ENCODE assay signal across 32 mouse cellular contexts in the genomic region with DNA sequence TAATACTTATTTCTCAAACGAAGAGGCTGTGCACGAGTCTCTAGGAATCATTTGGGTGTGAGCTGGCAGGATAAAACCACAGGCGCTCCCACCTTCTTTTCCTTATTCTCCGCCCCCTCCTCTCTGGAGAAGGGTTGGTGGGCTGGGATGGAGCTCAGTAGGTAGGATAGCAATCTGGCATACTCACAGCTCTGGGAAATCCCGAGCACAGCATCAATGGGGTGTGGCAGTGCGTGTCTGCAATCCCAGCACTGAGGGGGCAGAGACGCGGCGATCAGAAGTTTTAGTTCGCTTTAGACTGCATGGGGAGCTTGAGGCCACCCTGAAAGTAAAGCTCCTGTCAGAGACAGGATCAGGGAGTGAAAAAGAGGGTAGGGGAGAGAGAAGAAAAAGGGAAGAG. TPM values are rescaled to one million over a fixed set of nuclear protein-coding genes. Genes with fewer than 3 reads are reported as not detected.
A peak's percentile ranks its signal among the peaks of the same experiment; 100 is the strongest.
DNase-seq lines count a peak whose midpoint lies in the region; ATAC-seq lines count a peak whose summit lies in the region.
"Had no signal": no experiment of that assay in that cellular context is flagged by ENCODE, and none has a peak within 500 bp of the region (broad histone marks: within the 10 kb centered on the region; RNA-seq: fewer than 3 reads in every experiment).

No protein-coding gene starts in this region.

- ATAC-seq in heart, embryonic 16.5 days (replicated peaks; ENCODE audit: extremely low read depth, insufficient read depth, low FRiP score), result no peak
- ATAC-seq in heart, embryonic 12.5 days (ENCODE audit: insufficient number of reproducible peaks, low FRiP score), result no peak
- peak; percentile 78; the same call in 1 of the 2 replicates for ATAC-seq in kidney, embryonic 15.5 days (replicated peaks; ENCODE audit: low FRiP score)
- no peak for ATAC-seq in limb, embryonic 13.5 days (ENCODE audit: low FRiP score, low read depth)
- ATAC-seq: CD4-positive, CD25-positive, alpha-beta regulatory T cell, adult 4 months; forebrain, embryonic 15.5 days; hindbrain, postnatal 0 days had no signal

- no peak for DNase-seq in kidney, postnatal 10 days
- no peak for DNase-seq in limb, embryonic 10.5 days (ENCODE audit: low spot score)
- DNase-seq in brain, adult 2 months (ENCODE audit: low read depth, low spot score), result peak; percentile 29
- DNase-seq in embryo, embryonic 11 days, result no peak
- DNase-seq: adrenal gland, adult 2 months; adrenal gland, postnatal 14 days; cerebellum, adult 11-12 months; cerebellum, adult 8-10 months; cerebellum, postnatal 10 days; cerebellum, postnatal 36 days; gastrocnemius, adult 2 months; gastrocnemius, postnatal 14 days; heart, adult 11 months; heart, postnatal 14 days; heart, postnatal 4 days had no signal

- peak overlapping the region; percentile 22; the same call in 1 of the 2 replicates for H3K4me2 ChIP-seq in heart, embryonic 16.5 days (ENCODE audit: low read depth, low read length)
- no peak overlapping the region for H3K4me2 ChIP-seq in heart, embryonic 12.5 days
- H3K4me2 ChIP-seq in kidney, embryonic 15.5 days, result peak overlapping the region; percentile 41
- peak overlapping the region; percentile 16; the same call in 1 of the 2 replicates for H3K4me2 ChIP-seq in limb, embryonic 13.5 days (replicated peaks)
- H3K4me2 ChIP-seq: embryonic facial prominence, embryonic 12.5 days; forebrain, embryonic 12.5 days; forebrain, embryonic 15.5 days; heart, embryonic 11.5 days; heart, embryonic 15.5 days; hindbrain, embryonic 14.5 days had no signal

- no peaks in the 10 kb centered on the region for H3K4me1 ChIP-seq in heart, embryonic 16.5 days (ENCODE audit: control insufficient read depth, insufficient read depth, low read length)
- H3K4me1 ChIP-seq in heart, embryonic 12.5 days (replicated peaks), result no peaks in the 10 kb centered on the region
- peaks cover 4% of the 10 kb centered on the region; the same call in 1 of the 2 replicates for H3K4me1 ChIP-seq in kidney, embryonic 15.5 days
- H3K4me1 ChIP-seq in limb, embryonic 13.5 days, result 0 out of 2 replicates have a peak, but pooled peaks cover 3% of the 10 kb centered on the region
- peaks cover 7% of the 10 kb centered on the region; the same call in 1 of the 2 replicates for H3K4me1 ChIP-seq in limb, embryonic 10.5 days
- H3K4me1 ChIP-seq: embryonic facial prominence, embryonic 12.5 days; forebrain, embryonic 12.5 days; forebrain, embryonic 15.5 days; heart, embryonic 15.5 days had no signal

- H3K9me3 ChIP-seq in heart, embryonic 16.5 days (replicated peaks; ENCODE audit: control insufficient read depth, low read length), result no peaks in the 10 kb centered on the region
- H3K9me3 ChIP-seq in heart, embryonic 12.5 days (replicated peaks), result no peaks in the 10 kb centered on the region
- H3K9me3 ChIP-seq in kidney, embryonic 15.5 days (replicated peaks), result no peaks in the 10 kb centered on the region
- H3K9me3 ChIP-seq in limb, embryonic 13.5 days, result no peaks in the 10 kb centered on the region
- no peaks in the 10 kb centered on the region for H3K9me3 ChIP-seq in limb, embryonic 10.5 days (replicated peaks)
- H3K9me3 ChIP-seq: embryonic facial prominence, embryonic 12.5 days; forebrain, embryonic 12.5 days; forebrain, embryonic 15.5 days; heart, embryonic 15.5 days had no signal

- H3K36me3 ChIP-seq in heart, embryonic 16.5 days (ENCODE audit: control insufficient read depth, insufficient read depth), result no peaks in the 10 kb centered on the region
- no peaks in the 10 kb centered on the region for H3K36me3 ChIP-seq in heart, embryonic 12.5 days
- H3K36me3 ChIP-seq in kidney, embryonic 15.5 days, result no peaks in the 10 kb centered on the region
- H3K36me3 ChIP-seq in limb, embryonic 13.5 days, result no peaks in the 10 kb centered on the region
- H3K36me3 ChIP-seq in limb, embryonic 10.5 days, result no peaks in the 10 kb centered on the region
- H3K36me3 ChIP-seq: embryonic facial prominence, embryonic 12.5 days; forebrain, embryonic 12.5 days; forebrain, embryonic 15.5 days; heart, embryonic 15.5 days had no signal

- H3K4me3 ChIP-seq in heart, embryonic 16.5 days (ENCODE audit: low read length), result no peak overlapping the region
- H3K4me3 ChIP-seq in heart, embryonic 12.5 days, result no peak overlapping the region
- 0 out of 2 replicates have a peak overlapping the region, but pooled peaks have one; percentile 5 for H3K4me3 ChIP-seq in kidney, embryonic 15.5 days (replicated peaks)
- H3K4me3 ChIP-seq in limb, embryonic 13.5 days, result no peak overlapping the region
- no peak overlapping the region for H3K4me3 ChIP-seq in limb, embryonic 10.5 days
- H3K4me3 ChIP-seq: embryonic facial prominence, embryonic 12.5 days; erythroblast, embryonic 14.5 days; forebrain, embryonic 12.5 days; forebrain, embryonic 15.5 days; gastrocnemius, adult 2 months; heart, embryonic 15.5 days had no signal

- H3K9ac ChIP-seq in heart, embryonic 16.5 days (ENCODE audit: low read length), result no peak overlapping the region
- H3K9ac ChIP-seq in heart, embryonic 12.5 days, result no peak overlapping the region
- H3K9ac ChIP-seq in kidney, embryonic 15.5 days, result no peak overlapping the region
- no peak overlapping the region for H3K9ac ChIP-seq in limb, embryonic 13.5 days
- H3K9ac ChIP-seq: embryonic facial prominence, embryonic 12.5 days; forebrain, embryonic 12.5 days; forebrain, embryonic 15.5 days; heart, embryonic 15.5 days; hindbrain, embryonic 14.5 days had no signal

- H3K27me3 ChIP-seq in heart, embryonic 16.5 days (ENCODE audit: control insufficient read depth, insufficient read depth, low read length), result no peaks in the 10 kb centered on the region; the same call in 1 of the 2 replicates
- H3K27me3 ChIP-seq in heart, embryonic 12.5 days (replicated peaks), result no peaks in the 10 kb centered on the region
- no peaks in the 10 kb centered on the region for H3K27me3 ChIP-seq in kidney, embryonic 15.5 days
- no peaks in the 10 kb centered on the region for H3K27me3 ChIP-seq in limb, embryonic 13.5 days
- H3K27me3 ChIP-seq in limb, embryonic 10.5 days (ENCODE audit: low read depth, poor library complexity, severe bottlenecking), result no peaks in the 10 kb centered on the region
- H3K27me3 ChIP-seq: embryonic facial prominence, embryonic 12.5 days; forebrain, embryonic 12.5 days; forebrain, embryonic 15.5 days; heart, embryonic 15.5 days had no signal

- 52% methylated on average over 10 of the region's 10 CpGs for WGBS in heart, embryonic 16.5 days
- WGBS in heart, embryonic 12.5 days, result 49% methylated on average over 10 of the region's 10 CpGs
- WGBS in kidney, embryonic 15.5 days, result 43% methylated on average over 10 of the region's 10 CpGs
- WGBS in limb, embryonic 13.5 days, result 39% methylated on average over 10 of the region's 10 CpGs
- 43% methylated on average over 10 of the region's 10 CpGs for WGBS in limb, embryonic 10.5 days

- H3K27ac ChIP-seq in heart, embryonic 16.5 days (ENCODE audit: low read length), result no peak overlapping the region
- H3K27ac ChIP-seq in heart, embryonic 12.5 days (ENCODE audit: poor library complexity, severe bottlenecking), result no peak overlapping the region
- no peak overlapping the region for H3K27ac ChIP-seq in kidney, embryonic 15.5 days
- H3K27ac ChIP-seq in limb, embryonic 13.5 days, result no peak overlapping the region
- H3K27ac ChIP-seq in limb, embryonic 10.5 days, result no peak overlapping the region
- H3K27ac ChIP-seq: embryonic facial prominence, embryonic 12.5 days; forebrain, embryonic 12.5 days; forebrain, embryonic 15.5 days; gastrocnemius, adult 2 months; heart, embryonic 15.5 days; hindbrain, embryonic 14.5 days; hindbrain, postnatal 0 days had no signal

RNA-seq across cellular contexts. Expression of a gene that starts 2.0 kb away (rescaled TPM):
- polyA plus RNA-seq in heart, embryonic 16.5 days (2015; fragmentation: Nextera tagmentation; extraction: Ambion mirVana), result 0.27 and 0.41 TPM in 2 replicates
- 0.15 TPM in 1 of 2 replicates, not detected in the other for polyA plus RNA-seq in heart, embryonic 12.5 days (2016; fragmentation: Nextera tagmentation; extraction: Ambion mirVana)
- 0.30 TPM in 1 of 2 replicates, not detected in the other for polyA plus RNA-seq in kidney, embryonic 15.5 days (2015; fragmentation: Nextera tagmentation; extraction: Ambion mirVana)
- polyA plus RNA-seq in limb, embryonic 13.5 days (2015; fragmentation: Nextera tagmentation; extraction: Ambion mirVana), result 0.20 TPM in 1 of 2 replicates, not detected in the other
- polyA plus RNA-seq in limb, embryonic 10.5 days (2016; fragmentation: Nextera tagmentation; extraction: Ambion mirVana), result not detected in 2 replicates
- polyA plus RNA-seq: adrenal gland, adult 2 months; C2C12; cortical plate, adult 2 months; erythroblast, embryonic 14.5 days; forebrain, embryonic 15.5 days; heart, embryonic 11.5 days; heart, embryonic 15.5 days; hindbrain, embryonic 11.5 days; hindbrain, embryonic 14.5 days had no signal

RNA-seq across cellular contexts. Expression of a gene that starts 31.7 kb away (rescaled TPM):
- 84.3 and 91.8 TPM in 2 replicates for polyA plus RNA-seq in heart, embryonic 16.5 days (2015; fragmentation: Nextera tagmentation; extraction: Ambion mirVana)
- polyA plus RNA-seq in heart, embryonic 12.5 days (2016; fragmentation: Nextera tagmentation; extraction: Ambion mirVana), result 114 and 116 TPM in 2 replicates
- polyA plus RNA-seq in kidney, embryonic 15.5 days (2015; fragmentation: Nextera tagmentation; extraction: Ambion mirVana), result 175 and 184 TPM in 2 replicates
- 151 and 155 TPM in 2 replicates for polyA plus RNA-seq in limb, embryonic 13.5 days (2015; fragmentation: Nextera tagmentation; extraction: Ambion mirVana)
- polyA plus RNA-seq in limb, embryonic 10.5 days (2016; fragmentation: Nextera tagmentation; extraction: Ambion mirVana), result 282 and 290 TPM in 2 replicates

RNA-seq across cellular contexts. Expression of a gene that starts 57.7 kb away (rescaled TPM):
- not detected in 2 replicates for polyA plus RNA-seq in heart, embryonic 16.5 days (2015; fragmentation: Nextera tagmentation; extraction: Ambion mirVana)
- not detected in 2 replicates for polyA plus RNA-seq in heart, embryonic 12.5 days (2016; fragmentation: Nextera tagmentation; extraction: Ambion mirVana)
- not detected in 2 replicates for polyA plus RNA-seq in kidney, embryonic 15.5 days (2015; fragmentation: Nextera tagmentation; extraction: Ambion mirVana)
- not detected in 2 replicates for polyA plus RNA-seq in limb, embryonic 13.5 days (2015; fragmentation: Nextera tagmentation; extraction: Ambion mirVana)
- not detected in 2 replicates for polyA plus RNA-seq in limb, embryonic 10.5 days (2016; fragmentation: Nextera tagmentation; extraction: Ambion mirVana)
- polyA plus RNA-seq: adrenal gland, adult 2 months; brain, embryonic 14.5 days; C2C12; CD4-positive, CD25-positive, alpha-beta regulatory T cell, adult 4 months; cortical plate, adult 2 months; embryonic facial prominence, embryonic 12.5 days; erythroblast, embryonic 14.5 days; forebrain, embryonic 12.5 days; forebrain, embryonic 15.5 days; heart, embryonic 11.5 days; heart, embryonic 15.5 days; hindbrain, embryonic 11.5 days; hindbrain, embryonic 14.5 days; hindbrain, postnatal 0 days had no signal
